Mouse (Mus musculus) testis, adult 2 months (tissue): ENCODE results near the gene Dync2li1.

Source experiments
- CTCF ChIP-seq: fragments of 200-500 bp; IDR thresholded peaks from 2 replicates; pipeline ENCODE4 v1.5.1; 2012; ENCODE audit warnings: low read depth, mild to moderate bottlenecking, inconsistent platforms, low read length, moderate library complexity; ENCODE audit not compliant: control insufficient read depth, insufficient read depth, insufficient replicate concordance
- POLR2A ChIP-seq: fragments of 200-500 bp; IDR thresholded peaks from 2 replicates; pipeline ENCODE4 v1.6.1; 2012; ENCODE audit warnings: low read depth, mild to moderate bottlenecking, inconsistent platforms, low read length, moderate library complexity; ENCODE audit not compliant: control insufficient read depth

DNA sequence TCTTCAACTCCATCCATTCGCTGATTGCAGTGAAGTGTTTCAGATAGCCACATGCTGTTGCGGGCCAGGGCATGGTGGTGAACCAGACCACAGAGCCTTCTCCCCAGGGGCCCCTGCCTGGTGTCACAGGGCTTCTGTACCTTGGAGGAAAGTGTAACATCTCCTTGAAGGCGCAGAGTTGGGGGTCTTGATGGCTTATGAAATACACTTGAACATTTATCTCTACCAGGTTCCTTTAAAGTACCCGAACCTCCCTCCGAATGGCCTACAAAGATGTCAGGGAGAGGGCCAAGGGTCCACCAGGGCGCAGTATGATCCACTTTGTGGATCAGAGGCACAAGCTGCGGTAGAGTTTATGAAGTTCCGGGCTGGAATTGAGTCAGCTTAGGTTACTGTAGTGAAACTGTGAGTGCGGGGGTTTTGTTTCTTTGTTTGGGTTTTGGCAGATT is 585 bp downstream of the Dync2li1 start:
- no peak for TF ChIP-seq CTCF
- no peak for TF ChIP-seq POLR2A
